Mouse (Mus musculus) hindlimb bud, embryonic 11.5 days (tissue): ENCODE data around the gene Krba1.
A peak's percentile ranks its signal among the peaks of the same experiment; 100 is the strongest.

ENCODE experiments used
- DNase-seq: peaks from one replicate; pipeline ENCODE4 v3.0.0-alpha.2; 2012; ENCODE audit warnings: low read depth, low spot score; ENCODE audit errors: extremely low spot score

Gene Krba1

DNA sequence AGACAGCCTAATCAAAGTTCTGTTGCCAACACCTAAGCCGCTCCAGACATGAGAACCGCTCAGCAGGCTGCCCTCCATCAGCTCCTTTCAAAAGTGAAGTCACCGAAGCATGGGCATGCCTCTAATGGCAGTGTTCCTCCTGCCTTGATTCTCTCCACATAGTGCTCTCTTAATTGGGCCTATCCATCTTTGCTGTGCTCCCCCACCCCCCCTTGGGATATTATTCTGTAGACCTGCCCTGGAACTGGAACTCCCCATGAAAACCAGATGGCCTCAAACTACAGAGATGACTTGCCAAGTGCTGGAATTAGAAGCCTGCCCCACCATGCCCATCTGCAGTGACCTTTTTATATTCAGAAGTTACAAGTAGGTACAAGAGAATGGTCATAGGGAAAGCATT is 27.9 kb downstream of the Krba1 start:
- DNase-seq, result no peak

DNA sequence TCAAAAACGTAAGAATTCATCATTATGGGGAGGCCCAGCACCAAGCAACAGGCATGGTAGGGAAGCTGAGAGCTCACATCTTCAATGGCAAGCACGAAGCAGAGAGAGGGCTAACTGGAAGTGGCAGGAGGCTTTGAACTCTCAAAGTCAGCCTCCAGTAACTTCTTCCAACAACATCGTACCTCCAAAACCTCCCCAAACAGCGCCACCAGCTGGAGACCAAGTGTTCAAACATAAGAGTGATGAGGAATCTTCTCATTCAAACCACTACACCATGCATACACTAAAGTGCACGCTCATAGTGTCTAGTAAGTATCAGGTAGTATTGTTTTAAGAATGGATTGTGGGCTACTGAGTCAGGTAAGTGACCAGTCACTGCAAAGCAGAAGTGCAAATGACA is 28.7 kb downstream of the Krba1 start:
- no peak for DNase-seq

DNA sequence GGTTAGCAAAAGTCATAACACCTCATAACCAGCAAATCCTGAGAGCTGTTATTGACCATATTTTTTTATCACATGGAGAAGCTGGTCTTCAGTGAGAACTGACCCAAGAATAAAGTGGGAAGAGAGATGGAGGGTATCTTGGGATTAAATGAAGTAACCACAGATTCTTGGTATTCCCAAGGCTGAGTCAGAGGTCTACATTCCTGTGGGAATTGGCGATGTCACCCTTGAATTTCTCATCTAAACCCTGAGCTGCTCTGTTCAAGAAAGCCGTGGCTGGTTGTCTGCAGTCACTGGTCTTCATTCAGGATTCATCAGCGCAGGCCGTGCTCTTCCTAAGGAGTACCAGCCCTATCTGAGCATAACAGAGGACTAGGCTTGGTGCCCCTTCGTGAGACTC is 31.6 kb downstream of the Krba1 start:
- DNase-seq, result no peak

DNA sequence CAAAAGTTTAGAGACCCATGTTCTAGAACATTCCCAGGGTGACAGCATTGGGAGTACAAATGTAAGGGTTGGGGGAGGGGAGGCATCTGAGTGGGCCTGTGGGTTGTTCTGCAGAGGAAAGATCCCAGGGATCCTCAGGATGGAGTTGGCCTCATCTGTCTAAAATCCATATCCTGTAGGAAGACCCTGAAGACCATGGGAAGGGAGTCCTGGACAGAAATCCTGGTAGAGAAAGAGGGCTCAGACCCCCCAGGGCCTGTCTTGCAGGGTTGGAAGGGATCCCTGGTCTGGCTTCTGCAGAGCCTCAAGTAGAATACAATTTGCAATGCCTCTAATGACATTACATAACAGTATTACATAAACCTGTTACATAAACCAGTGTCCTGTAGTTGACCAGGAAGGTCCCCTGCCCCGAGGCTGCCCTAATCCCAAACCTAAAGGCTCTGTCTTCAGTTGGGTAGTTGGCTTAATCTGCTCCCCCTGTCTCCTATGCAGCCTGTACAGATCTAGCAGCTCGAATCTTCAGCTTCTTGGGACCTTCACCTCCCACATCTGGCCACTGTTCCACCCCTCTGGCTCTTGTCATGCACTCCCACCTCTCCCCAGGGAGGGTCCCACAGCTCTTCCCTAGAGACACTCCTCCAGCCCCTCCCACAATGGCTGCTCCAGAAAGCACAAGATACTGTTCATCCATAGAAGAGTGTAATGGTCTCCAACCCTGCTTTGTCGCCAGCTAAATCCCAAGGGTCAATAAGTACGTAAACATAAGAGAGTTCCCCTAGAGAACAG is 33.6 kb downstream of the Krba1 start:
- DNase-seq, result no peak

DNA sequence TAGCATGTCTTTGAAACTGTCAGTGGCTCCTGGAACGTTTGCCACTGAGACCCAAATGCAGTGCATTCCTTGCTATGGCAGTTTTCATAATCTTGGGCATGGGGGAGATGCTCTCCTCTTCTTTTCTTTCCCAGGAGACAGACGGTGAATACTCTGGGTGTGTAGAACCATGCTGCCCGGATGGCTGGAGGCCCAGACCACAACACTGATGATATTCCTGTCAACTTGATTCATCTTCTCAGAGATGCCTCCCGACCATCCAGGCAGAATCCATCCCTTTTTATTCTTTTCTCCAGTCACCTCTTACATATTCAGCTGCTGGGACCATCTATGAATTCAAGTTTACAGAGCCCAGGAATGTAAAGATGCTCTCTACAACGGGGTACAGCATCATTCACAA is 35.4 kb downstream of the Krba1 start:
- no peak for DNase-seq

DNA sequence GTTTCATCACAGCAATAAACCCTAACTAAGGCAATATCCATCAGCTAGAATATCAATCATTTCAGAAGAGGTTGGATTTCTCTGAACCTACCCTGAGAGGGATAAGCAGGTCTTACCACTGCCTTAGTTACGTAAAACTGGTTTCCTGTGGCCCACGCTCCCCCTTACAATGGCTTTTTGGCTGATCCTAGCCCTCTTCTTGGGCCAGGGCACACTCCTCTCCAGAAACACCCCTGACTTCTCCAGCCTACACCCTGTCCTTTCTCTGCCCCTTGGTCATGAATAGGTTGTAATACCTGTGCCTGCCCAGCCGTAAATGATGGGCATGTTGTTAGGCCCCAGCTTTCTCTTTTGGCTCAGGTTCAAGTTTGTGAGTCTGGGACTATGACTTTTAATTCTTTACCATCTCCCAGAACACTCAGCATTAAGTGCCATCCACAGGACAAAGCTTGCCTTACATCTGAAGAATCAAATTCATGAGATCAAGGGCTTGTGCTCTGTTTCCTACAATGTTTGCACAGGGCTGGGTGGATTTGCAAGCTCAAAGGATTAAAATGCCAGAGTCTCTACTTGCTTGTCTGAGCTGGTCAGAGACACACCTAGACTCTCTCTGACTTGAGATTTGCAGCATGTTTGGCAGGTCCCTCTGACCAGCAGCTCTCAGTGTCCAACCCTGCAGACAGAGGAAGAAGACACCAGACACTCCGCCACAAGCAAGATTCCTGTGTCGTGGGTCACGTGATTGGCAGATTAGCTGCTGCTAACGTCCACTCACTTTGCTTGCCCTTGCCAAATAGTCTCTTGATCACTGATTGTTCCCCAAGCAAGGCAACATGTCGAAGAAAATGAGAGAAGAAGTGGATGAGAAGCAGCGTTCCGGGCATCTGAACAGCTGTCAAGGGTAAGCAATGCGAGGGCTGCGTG is 37.8 kb downstream of the Krba1 start:
- no peak for DNase-seq

DNA sequence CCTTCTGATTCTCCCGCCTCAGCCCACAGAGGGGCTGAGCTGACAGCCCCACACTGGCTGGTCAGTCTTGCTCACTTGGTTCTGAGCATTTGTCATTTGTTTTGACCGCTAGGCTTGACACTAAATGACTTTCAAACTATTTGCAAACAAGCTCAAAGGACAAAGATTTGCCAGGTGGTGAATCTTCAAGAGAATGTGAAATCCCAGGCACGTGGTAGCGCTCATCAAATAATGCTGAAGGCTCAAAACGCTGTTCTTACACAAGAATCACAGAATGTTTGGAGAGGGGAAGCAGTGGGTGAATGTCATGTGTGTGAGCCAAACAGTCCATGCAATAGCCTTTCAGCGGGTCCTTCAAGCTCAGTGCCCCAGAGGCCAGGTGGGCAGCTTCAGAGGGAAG is 39.3 kb downstream of the Krba1 start:
- no peak for DNase-seq

DNA sequence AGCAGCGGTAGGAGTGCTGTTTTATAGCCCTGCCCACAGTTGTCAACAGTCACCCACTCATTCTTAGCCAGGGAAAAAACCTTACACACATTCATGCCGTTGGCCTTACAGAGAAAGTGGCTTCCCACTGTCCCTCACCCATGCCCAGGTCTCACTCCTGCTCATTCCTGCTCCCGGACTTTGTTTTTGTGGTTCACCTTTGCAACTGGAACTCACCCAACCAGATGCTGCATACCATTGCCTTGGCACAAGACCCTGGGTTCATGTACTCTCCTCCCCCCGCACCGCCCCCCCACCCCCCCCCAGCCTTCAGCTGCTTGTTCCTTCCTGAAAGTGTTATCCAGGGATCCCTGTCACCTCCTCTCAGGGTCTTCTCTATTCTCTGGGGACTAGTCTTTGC is 39.7 kb downstream of the Krba1 start:
- DNase-seq, result no peak

DNA sequence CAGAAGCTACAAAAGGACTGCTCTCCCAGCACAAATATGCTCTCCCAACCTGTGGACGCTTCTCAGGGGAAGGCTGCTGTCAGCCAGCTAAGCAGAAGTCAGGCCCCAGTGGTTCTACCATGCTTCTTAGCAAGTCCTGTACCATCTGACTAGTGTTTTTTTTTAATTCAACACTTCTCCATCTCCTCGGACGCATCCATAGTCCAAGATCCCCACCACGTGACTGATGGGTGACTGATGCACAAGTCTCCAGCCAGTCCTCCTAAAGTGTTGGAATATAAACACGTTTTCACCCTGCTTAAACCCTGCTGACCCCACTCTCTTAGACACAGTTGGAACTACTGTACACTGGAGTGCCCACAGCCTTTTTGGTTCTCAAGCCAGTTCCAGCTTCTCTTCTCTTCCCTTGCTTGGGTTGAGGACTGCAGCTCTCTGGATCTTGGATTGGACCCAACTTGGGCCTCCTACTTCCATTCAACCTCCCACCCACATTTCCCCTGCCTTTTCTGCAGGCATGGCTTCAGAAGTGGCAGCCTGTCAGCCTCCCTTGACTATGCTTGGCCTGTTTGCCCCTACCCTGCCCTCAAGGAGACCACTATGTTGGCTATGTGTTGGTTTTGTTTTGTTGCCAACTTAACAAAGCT is 40.4 kb downstream of the Krba1 start:
- DNase-seq, result no peak

DNA sequence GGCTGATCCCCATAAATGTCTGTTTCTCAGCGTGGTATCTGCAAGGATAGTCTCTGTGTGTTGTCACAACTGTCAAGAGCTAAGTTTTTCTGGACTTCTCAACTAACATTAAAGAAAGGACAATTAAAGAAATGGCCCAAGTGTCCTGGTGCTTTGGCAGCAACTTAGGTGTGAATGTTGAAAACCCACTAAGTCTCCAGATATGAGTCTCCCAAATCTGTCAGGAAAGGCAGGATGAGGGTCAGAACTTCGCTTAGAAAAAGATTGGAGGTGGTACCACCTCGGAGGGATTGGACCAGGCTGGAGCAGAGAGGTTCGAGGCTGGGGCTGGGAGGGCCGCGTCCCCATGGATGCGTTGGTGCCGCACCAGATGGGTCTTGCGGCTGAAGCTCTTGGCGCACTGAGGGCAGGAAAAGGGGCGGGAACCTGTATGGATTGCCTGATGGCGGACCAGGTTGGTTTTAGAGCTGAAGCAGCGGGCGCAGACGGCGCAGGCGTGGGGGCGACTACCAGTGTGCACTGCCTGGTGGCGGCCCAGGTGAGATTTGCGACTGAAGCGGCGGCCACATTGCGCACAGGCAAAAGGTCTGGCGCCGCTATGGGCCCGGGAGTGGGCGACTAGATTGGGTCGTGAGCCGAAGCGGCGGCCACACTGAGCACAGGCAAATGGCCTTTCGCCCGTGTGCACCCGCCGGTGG is 42.4 kb downstream of the Krba1 start:
- no peak for DNase-seq

DNA sequence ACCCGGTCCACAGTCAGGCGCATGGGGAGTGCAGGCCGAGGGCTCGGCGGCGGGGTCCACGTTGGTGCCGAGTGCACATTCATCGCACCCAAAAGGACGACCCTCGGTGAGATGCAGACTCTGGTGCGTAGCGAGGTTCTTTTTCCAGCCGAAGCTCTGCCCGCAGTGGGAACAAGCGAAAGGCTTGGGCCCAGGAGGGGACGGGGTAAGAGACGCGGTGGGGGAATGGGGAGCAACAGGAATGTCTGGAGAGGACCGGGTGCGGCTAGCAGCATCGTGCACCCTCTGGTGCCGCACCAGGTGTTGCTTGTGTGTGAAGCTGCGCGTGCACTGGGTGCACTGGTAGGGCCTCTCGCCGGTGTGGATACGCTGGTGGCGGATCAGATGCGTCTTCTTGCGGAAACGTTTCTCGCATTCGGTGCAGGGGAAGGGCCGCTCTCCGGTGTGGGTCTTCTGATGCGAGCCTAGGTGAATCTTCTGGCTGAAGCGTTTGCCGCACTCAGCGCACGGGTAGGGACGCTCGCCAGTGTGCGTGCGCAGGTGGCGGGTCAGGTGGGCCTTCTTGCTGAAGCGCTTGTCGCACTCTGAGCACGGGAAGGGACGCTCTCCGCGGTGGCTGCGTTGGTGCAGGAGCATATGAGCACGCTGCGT is 43.2 kb downstream of the Krba1 start:
- no peak for DNase-seq

DNA sequence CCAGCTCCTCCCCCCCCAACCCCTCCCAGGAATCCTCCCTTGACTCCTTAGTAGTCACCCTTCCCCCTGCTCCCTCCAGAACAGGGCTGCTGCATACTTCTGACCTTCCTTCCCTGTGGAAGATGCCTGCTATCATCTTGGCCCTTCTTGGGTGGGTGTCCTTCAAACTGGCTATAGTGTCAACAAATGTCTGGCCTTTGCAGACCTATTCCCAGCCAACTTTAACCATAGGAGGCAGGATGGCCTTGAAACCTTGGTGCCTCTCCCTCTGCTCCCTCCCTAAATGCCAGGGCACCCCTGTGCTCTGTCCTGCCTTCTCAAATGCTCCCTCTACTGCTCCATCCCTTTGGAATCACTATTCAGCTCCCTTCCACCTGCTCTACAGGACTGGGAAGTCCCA is 44.3 kb downstream of the Krba1 start:
- no peak for DNase-seq

DNA sequence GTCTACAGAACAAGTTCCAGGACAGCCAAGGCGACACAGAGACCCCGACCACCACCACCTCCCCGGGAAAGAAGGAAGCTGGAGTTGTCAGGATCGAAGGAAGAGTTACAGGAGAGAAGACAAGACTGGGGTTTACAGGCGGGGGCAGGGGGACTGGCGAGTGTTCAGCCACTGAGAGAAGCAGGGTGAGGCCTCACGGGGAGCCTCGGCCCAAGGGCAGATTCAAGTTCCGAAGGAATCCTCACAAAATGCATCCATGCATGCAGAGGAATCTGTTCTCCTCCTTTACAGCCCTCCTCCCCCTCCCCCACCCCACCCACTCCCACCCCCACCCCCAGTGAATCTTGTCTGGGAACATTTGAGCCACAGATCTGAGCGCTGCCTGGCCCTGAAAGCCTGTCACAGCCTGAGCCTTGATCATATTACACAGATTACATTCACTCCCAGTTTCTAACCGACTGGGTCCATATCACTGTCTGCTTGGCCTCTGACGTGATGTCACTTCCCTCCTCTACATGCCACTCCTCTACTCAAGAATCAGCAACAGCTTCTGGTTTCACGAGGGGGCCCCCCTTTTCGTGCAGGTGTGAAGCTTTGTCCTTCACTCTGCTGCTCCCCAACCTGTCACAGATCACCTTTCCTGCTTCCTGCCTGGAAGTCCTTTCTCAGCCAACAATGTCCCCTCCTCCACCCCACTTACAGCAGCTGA is 45.1 kb downstream of the Krba1 start:
- DNase-seq, result no peak

DNA sequence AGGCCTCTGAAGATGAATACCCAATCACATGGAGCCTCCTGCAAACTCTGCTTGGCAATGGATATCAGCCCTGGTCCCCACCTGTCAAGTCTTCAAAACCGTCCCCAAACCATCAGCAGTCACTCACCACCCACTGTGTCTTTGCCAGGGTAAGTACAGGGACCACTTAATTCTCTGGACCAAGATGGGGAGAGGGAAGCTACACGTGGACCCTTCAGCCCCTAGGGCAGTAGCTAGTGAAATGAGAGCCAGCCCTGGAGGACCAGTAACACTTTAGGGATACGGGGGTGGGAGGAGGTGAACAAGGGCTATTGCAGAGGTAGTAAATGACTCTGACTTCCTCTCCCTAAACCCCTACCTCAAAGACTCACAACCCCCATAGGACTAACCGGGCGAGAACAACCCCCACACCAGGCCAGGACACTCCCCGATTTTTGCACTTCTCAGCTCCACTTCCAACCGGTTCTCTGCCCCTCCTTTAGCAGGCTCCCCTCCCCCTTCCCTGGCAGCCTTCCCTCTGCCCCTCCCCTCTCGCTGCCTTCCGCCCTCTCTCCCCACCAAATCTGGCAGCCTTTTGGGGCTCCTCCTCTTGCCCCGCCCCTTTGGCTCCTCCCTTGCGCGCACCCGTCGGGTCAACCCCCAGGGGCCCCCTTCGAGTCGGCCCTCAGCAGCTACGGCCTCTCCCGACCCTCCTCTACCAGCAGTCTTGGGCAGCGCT is 48.4 kb downstream of the Krba1 start:
- DNase-seq, result peak; percentile 73

DNA sequence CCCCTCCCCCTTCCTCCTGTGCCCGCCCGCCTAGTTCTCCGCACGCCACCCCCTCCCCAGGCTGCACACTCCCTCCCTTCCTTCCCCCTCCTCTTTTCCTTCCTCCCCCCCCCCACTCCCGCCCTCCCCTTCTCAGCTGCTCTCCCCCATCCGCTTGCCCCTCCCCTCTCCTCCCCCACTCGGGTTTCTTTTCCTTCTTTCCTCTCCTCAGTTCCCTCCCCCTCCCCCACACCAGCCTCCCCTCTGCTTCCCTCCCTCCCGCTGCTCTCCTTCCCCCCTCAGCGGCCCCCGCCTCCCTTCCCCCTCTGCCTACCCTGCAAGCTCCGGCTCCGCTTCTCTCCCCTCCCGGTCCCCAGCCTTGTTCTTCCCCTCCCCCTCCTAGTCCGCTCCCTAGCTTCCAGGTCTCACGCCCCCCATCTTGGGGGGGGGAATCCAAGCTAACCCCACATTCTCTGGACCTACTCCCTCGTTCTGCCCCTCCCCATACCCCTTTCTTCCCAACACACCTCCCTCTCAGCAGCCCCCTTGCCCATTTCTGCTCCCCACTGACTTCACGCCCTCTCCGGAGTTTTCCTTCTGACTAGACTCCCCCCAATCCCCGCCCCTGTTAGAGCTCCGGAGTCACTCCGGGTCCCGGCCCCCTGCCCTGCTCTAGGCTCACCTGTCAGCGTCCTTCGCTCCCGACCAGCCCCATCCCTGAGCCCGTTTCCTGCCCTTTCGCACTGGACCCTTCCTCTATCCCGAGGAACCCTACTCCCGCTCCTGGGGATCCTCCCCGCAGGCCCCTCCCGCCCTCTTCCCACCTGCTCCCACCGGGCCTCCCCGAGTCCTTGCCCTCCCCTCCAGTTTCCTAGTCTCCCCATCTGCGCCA is 49.2 kb downstream of the Krba1 start:
- peak; percentile 68 for DNase-seq

DNA sequence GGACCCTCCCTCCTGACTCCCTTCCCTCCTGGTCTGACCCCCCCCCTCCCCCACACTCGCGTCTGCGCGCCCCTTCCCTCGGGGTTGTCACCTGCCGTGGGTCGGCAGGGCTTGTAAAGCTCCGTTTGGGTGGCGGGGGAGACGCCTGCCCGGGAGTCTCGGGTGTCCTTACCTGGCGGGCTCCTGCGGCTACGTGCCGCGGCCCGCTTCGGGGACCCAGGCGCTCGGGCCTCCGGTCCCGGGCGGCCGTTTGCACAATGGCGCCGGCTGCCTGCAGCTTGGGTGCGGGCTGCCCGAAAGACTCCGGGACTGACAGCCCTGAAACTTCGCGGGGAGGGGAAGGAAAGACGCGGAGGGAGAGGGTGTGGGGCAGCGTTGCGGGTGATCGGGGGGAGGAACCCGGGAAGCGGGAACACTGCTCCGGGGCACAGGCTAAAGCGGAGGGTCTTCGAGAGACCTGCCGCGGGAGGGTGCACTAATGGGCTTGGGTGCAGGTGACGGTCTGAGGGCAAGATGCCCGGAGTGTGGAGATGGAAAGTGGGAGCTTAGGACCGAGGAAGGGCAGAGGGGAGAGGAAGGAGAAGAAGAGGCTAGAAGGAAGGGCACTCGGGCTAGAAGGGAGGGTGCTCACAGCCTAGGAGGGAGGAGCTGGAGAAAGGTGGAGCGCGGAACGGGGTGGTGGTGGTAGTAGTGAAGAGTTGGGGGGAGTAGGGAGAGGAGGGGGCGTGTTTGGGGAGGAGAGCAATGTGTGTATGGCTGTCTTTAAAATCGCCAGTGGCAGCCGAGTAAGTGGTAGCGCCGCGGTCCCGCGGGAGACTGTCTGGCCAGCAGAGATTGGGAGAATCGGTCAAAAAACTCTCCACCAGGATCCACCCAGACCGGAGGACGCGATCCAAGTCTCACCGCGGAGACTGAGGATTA is 50.1 kb downstream of the Krba1 start, which contains the start of gene Zfp467:
TSS of gene Zfp467 (minus strand) at position 645 of the 921 bp plus-strand sequence.
- no peak for DNase-seq

DNA sequence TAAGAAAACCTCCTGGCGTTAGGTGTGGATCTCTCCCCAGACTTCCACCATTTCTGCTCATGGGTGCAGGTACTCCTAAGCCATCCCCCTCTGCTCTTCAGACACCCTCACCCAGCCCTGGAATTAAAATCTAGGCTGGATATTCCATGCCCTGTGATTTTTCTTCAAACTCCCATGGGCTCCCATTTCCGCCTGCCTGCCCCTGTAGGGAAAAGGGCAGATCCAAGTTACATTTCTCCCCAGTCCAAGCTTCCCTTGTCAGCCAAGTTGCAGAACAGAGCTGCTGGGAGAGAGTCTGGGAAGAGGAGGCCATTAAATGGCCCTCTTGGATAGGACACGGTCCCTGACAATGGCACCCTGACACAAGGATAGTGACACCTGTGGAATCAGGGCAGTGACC is 50.9 kb downstream of the Krba1 start:
- no peak for DNase-seq
